Mouse (Mus musculus) C2C12 (cell line): ENCODE results near the gene Lnx1.

Source experiments
- CTCF ChIP-seq: IDR thresholded peaks from one replicate; pipeline ENCODE4 v1.5.1; 2011; ENCODE audit not compliant: control insufficient read depth, insufficient read depth, insufficient read length
- FOSL1 ChIP-seq: IDR thresholded peaks from one replicate; pipeline ENCODE4 v1.8.0; 2011; ENCODE audit warnings: mild to moderate bottlenecking, low read length; ENCODE audit not compliant: poor library complexity, insufficient read depth, severe bottlenecking
- MAX ChIP-seq: IDR thresholded peaks from one replicate; pipeline ENCODE4 v1.6.1; 2011; ENCODE audit warnings: mild to moderate bottlenecking, control low read depth
- MYOD1 ChIP-seq: IDR thresholded peaks from one replicate; pipeline ENCODE4 v1.6.1; 2011; ENCODE audit warnings: low read depth; ENCODE audit not compliant: control insufficient read depth, insufficient read length

DNA sequence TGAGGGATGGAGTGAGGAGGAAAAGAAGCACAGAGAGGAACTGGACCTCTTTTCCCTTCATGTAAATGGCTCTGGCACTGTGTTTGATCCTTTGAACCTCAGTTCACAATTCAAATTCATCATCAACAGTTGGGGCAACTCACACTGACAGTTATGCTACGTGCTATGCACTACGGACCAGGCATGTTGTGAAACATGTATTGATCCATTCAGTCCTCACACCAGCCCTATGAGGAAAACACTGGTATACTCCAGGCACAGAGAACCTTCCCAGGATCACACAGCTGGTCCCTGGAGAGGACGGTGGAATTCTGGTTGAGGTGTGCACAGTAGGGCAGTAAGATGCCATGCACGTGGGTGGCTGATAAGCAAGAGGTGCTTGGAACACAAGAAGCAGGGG, 62.2 kb downstream of the Lnx1 start:
- TF ChIP-seq CTCF (no peak), FOSL1 (no peak), MYOD1 (no peak), MAX (no peak)
